Mouse (Mus musculus) left cerebral cortex, postnatal 36 days (tissue): ENCODE data around the gene Gm3488. TPM values are rescaled to one million over a fixed set of nuclear protein-coding genes. Genes with fewer than 3 reads are reported as not detected.
"Not testable (repeated sequence)": the region's sequence is repeated elsewhere in the genome, so short reads cannot be mapped to it uniquely, and the experiment has no call there.

Experiments used
- DNase-seq, 2 experiments: peaks; one replicate each; pipeline ENCODE4 v3.0.0; 2021 to 2022; ENCODE audit warnings: low spot score in 2 of 2, mixed read lengths in 1 of 2
- intact Hi-C: fragments of 180-260 bp; cut with DNase I; formaldehyde crosslinking; loops from one replicate; pipeline ENCODE4 v1.15.1; 2025
- total RNA-seq, 2 experiments: library from RNA; stranded (reverse); gene quantifications; 2 replicates each; pipeline ENCODE4 v1.2.3; 2021

Gene Gm3488
- 1 to 10 TPM in 1 of 2 experiments, under 1 TPM in 1; 0.79 to 1.3 TPM for total RNA-seq

GRCm38 (mm10) chr14:5501374-5501773 lies at the start of gene Gm3488:
TSS of gene Gm3488 (plus strand) at chr14:5501674.
- intact Hi-C loops, DNase-seq: not testable (repeated sequence)

GRCm38 (mm10) chr14:5455367-5455766 lies 46.1 kb upstream of the Gm3488 start, which contains the start of gene Gm3194:
TSS of gene Gm3194 (minus strand) at chr14:5455467.
- intact Hi-C loops, DNase-seq: not testable (repeated sequence)

- DNase-seq, intact Hi-C loops: not testable (repeated sequence)
Measured at GRCm38 (mm10) chr14:5460469-5460868, 41.0 kb upstream of the Gm3488 start.

- DNase-seq, intact Hi-C loops: not testable (repeated sequence)
Measured at GRCm38 (mm10) chr14:5477730-5478129, 23.7 kb upstream of the Gm3488 start, which contains the start of gene Gm8246. TSS of gene Gm8246 (minus strand) at chr14:5477830.

- intact Hi-C loops, DNase-seq: not testable (repeated sequence)
Measured at GRCm38 (mm10) chr14:5483907-5484306, 17.6 kb upstream of the Gm3488 start, which contains the start of gene Gm3187. TSS of gene Gm3187 (plus strand) at chr14:5484207.

GRCm38 (mm10) chr14:5538196-5538595 lies 36.7 kb downstream of the Gm3488 start, which contains the start of gene Gm3532:
TSS of gene Gm3532 (plus strand) at chr14:5538496.
- DNase-seq, intact Hi-C loops: not testable (repeated sequence)

Other genes with a start within 250 kb of the Gm3488 start
- not detected for gene Gm3526, start 241.1 kb upstream of the Gm3488 start, total RNA-seq
- gene Gm3542, start 166.7 kb upstream of the Gm3488 start, total RNA-seq, result not detected
- gene Gm3500, start 112.6 kb upstream of the Gm3488 start, total RNA-seq, result not detected
- 1 to 10 TPM; 2.9 to 3.0 TPM for gene Gm3194, start 46.2 kb upstream of the Gm3488 start, total RNA-seq
- not detected for gene Gm8246, start 23.8 kb upstream of the Gm3488 start, total RNA-seq
- gene Gm3187, start 17.5 kb upstream of the Gm3488 start, total RNA-seq, result not detected
- not detected for gene Gm3532, start 36.8 kb downstream of the Gm3488 start, total RNA-seq
- not detected for gene Gm8265, start 131.4 kb downstream of the Gm3488 start, total RNA-seq
- not detected for gene Gm9603, start 185.8 kb downstream of the Gm3488 start, total RNA-seq
- under 1 TPM; 0.59 to 0.66 TPM for gene Gm3373, start 239.9 kb downstream of the Gm3488 start, total RNA-seq